Mouse (Mus musculus): ENCODE data around the gene 1110008L16Rik.
"Not testable (repeated sequence)": the region's sequence is repeated elsewhere in the genome, so short reads cannot be mapped to it uniquely, and the experiment has no call there.

1110008L16Rik gene

GRCm38 (mm10) chr12:55299336-55299735, at the start of gene 1110008L16Rik:
1110008L16Rik (plus strand) TSS chr12:55299577.
- no peak for DNase-seq (ENCODE audit: low read depth, low spot score)

- DNase-seq (ENCODE audit: low read depth, low spot score), result not testable (repeated sequence)
Measured at GRCm38 (mm10) chr12:55261950-55262349, 37.4 kb upstream of the 1110008L16Rik start.

- not testable (repeated sequence) for DNase-seq (ENCODE audit: low read depth, low spot score)
Measured at GRCm38 (mm10) chr12:55263385-55263784, 36.0 kb upstream of the 1110008L16Rik start.

GRCm38 (mm10) chr12:55272243-55272642, 27.1 kb upstream of the 1110008L16Rik start:
- no peak for DNase-seq (ENCODE audit: low read depth, low spot score)

- DNase-seq (ENCODE audit: low read depth, low spot score), result not testable (repeated sequence)
Measured at GRCm38 (mm10) chr12:55277583-55277982, 21.8 kb upstream of the 1110008L16Rik start.

- peak; percentile 73 for DNase-seq (ENCODE audit: low read depth, low spot score)
Measured at GRCm38 (mm10) chr12:55298112-55298511, 1.3 kb upstream of the 1110008L16Rik start.

- DNase-seq (ENCODE audit: low read depth, low spot score), result no peak
Measured at GRCm38 (mm10) chr12:55300820-55301351, 1.5 kb downstream of the 1110008L16Rik start.

- DNase-seq (ENCODE audit: low read depth, low spot score), result peak; percentile 8
Measured at GRCm38 (mm10) chr12:55301472-55302300, 2.3 kb downstream of the 1110008L16Rik start.

- DNase-seq (ENCODE audit: low read depth, low spot score), result peak; percentile 98
Measured at GRCm38 (mm10) chr12:55302485-55303441, 3.4 kb downstream of the 1110008L16Rik start, which contains the start of gene Ppp2r3c. Ppp2r3c (minus strand) TSS chr12:55302998.

- DNase-seq (ENCODE audit: low read depth, low spot score), result no peak
Measured at GRCm38 (mm10) chr12:55306371-55306770, 7.0 kb downstream of the 1110008L16Rik start.

- peak; percentile 13 for DNase-seq (ENCODE audit: low read depth, low spot score)
Measured at GRCm38 (mm10) chr12:55307566-55307965, 8.2 kb downstream of the 1110008L16Rik start.

- DNase-seq (ENCODE audit: low read depth, low spot score), result no peak
Measured at GRCm38 (mm10) chr12:55308731-55309130, 9.4 kb downstream of the 1110008L16Rik start.

GRCm38 (mm10) chr12:55309501-55309900, 10.1 kb downstream of the 1110008L16Rik start:
- no peak for DNase-seq (ENCODE audit: low read depth, low spot score)

- DNase-seq (ENCODE audit: low read depth, low spot score), result no peak
Measured at GRCm38 (mm10) chr12:55311841-55312240, 12.5 kb downstream of the 1110008L16Rik start.

GRCm38 (mm10) chr12:55313901-55314300, 14.5 kb downstream of the 1110008L16Rik start:
- no peak for DNase-seq (ENCODE audit: low read depth, low spot score)

GRCm38 (mm10) chr12:55315192-55315591, 15.8 kb downstream of the 1110008L16Rik start:
- peak; percentile 88 for DNase-seq (ENCODE audit: low read depth, low spot score)

GRCm38 (mm10) chr12:55321642-55322291, 22.4 kb downstream of the 1110008L16Rik start:
- DNase-seq (ENCODE audit: low read depth, low spot score), result no peak

- no peak for DNase-seq (ENCODE audit: low read depth, low spot score)
Measured at GRCm38 (mm10) chr12:55325702-55326101, 26.3 kb downstream of the 1110008L16Rik start.

GRCm38 (mm10) chr12:55328784-55329183, 29.4 kb downstream of the 1110008L16Rik start:
- DNase-seq (ENCODE audit: low read depth, low spot score), result no peak

GRCm38 (mm10) chr12:55329351-55329750, 30.0 kb downstream of the 1110008L16Rik start:
- no peak for DNase-seq (ENCODE audit: low read depth, low spot score)

- no peak for DNase-seq (ENCODE audit: low read depth, low spot score)
Measured at GRCm38 (mm10) chr12:55333662-55334061, 34.3 kb downstream of the 1110008L16Rik start.
